Mouse (Mus musculus): ENCODE measurements around the gene Lxn.

Gene Lxn

GRCm38 (mm10) chr3:67450601-67451210 lies 13.0 kb downstream of the Lxn start:
- peak; percentile 20 to 64 for DNase-seq

GRCm38 (mm10) chr3:67449660-67450059 lies 14.1 kb downstream of the Lxn start:
- peak; percentile 27 for DNase-seq

DNA sequence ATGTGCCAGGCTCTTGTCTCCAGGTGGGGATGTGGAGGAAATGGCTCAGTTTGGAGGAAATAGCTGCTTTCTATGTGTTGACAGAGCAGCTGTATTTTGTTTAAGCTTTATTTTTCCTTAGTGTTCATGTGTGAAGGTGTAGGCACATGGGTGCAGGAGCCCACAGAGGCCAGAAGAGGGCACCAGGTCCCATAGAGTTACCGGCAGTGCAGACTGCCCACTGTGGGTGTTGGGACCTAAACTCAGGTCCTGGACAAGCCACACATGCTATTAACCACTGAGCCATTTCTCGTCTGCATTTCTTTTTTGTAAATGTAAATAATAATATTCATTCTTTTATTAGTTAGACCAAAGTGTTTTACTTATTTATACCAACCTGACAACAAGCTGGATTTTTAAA lies 16.6 kb downstream of the Lxn start:
- DNase-seq = no peak

GRCm38 (mm10) chr3:67434011-67434410 lies 29.7 kb downstream of the Lxn start:
- DNase-seq = no peak

DNA sequence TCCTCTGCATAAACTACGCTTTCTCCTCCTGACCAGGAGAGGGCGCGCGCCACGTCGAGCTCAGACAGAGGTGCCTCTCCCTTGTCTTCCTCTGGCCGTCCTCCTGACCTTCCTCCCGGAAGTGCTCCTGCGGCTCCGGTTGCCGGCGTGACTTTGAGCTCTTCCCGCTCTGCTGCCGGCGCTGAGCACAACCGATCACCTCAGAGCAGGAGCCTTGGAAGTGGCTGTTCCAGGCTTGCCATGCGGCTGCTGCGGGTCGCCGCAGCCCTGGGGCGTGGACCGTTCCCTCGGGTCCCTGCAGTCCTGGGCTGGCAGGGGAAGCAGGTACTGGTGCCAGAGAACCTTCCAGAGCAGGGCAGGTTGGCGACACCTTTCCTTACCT lies 33.7 kb downstream of the Lxn start, which contains the start of gene Gfm1:
Gene Gfm1 (plus strand): TSS at position 98 of the 382 bp plus-strand sequence.
- DNase-seq = peak; percentile 87 to 90

- no peak for DNase-seq
Measured at GRCm38 (mm10) chr3:67429338-67429998, 34.3 kb downstream of the Lxn start.

Data from lung, adult 18-20 months (tissue).